Mouse (Mus musculus) E14TG2a.4 (cell line): Measurements from ENCODE around the gene Fyn.

Source experiments
- CTCF ChIP-seq: conservative IDR thresholded peaks from 2 replicates; pipeline ENCODE4 v1.5.1; 2014; ENCODE audit warnings: low read length
- NANOG ChIP-seq: IDR thresholded peaks from 2 replicates; pipeline ENCODE4 v1.6.1; 2014; ENCODE audit warnings: borderline replicate concordance, low read length, mixed read lengths
- POU5F1 ChIP-seq: IDR thresholded peaks from 2 replicates; pipeline ENCODE4 v1.6.1; 2014; ENCODE audit warnings: low read length, borderline replicate concordance

GRCm38 (mm10) chr10:39440506-39440905 lies 71.9 kb downstream of the Fyn start:
- no peak for TF ChIP-seq CTCF
- TF ChIP-seq POU5F1, result no peak
- TF ChIP-seq NANOG, result no peak
